In genomic region chr6:122435270-122435669, GRCm38 (mm10) we compare ENCODE assay signal across 28 mouse cellular contexts.
"Had no signal": no experiment of that assay in that cellular context is flagged by ENCODE, and none has a peak within 500 bp of the region (broad histone marks: within the 10 kb centered on the region; RNA-seq: fewer than 3 reads in every experiment).

No protein-coding gene starts in this region.

- H3K4me3 ChIP-seq: gastrocnemius, adult 2 months; heart, adult 2 months; heart, embryonic 13.5 days; heart, embryonic 15.5 days; hindbrain, embryonic 10.5 days; hindbrain, embryonic 12.5 days; intestine, embryonic 15.5 days; limb, embryonic 13.5 days; limb, embryonic 15.5 days; liver, embryonic 12.5 days had no signal

- H3K27ac ChIP-seq: gastrocnemius, adult 2 months; heart, adult 2 months; heart, embryonic 13.5 days; heart, embryonic 15.5 days; hindbrain, embryonic 10.5 days; hindbrain, embryonic 12.5 days; hindbrain, embryonic 14.5 days; intestine, embryonic 15.5 days; limb, embryonic 13.5 days; limb, embryonic 15.5 days; liver, embryonic 12.5 days; liver, embryonic 14.5 days had no signal

- DNase-seq: gastrocnemius, adult 2 months; gastrocnemius, postnatal 10 days; gastrocnemius, postnatal 25 days; heart, adult 11 months; heart, adult 2 months; heart, postnatal 14 days; heart, postnatal 4 days; kidney, adult 18-20 months; kidney, adult 8-10 months; kidney, postnatal 10 days; kidney, postnatal 25 days; kidney, postnatal 4 days; layer of hippocampus, postnatal 36 days; left cerebral cortex, postnatal 4 days had no signal

- H3K4me2 ChIP-seq: heart, embryonic 11.5 days; heart, embryonic 13.5 days; heart, embryonic 15.5 days; hindbrain, embryonic 12.5 days; hindbrain, embryonic 14.5 days; intestine, embryonic 15.5 days; limb, embryonic 13.5 days; limb, embryonic 15.5 days; liver, embryonic 12.5 days had no signal

- H3K9me3 ChIP-seq: heart, embryonic 13.5 days; heart, embryonic 15.5 days; hindbrain, embryonic 10.5 days; hindbrain, embryonic 12.5 days; intestine, embryonic 15.5 days; limb, embryonic 13.5 days; limb, embryonic 15.5 days; liver, embryonic 12.5 days had no signal

- H3K4me1 ChIP-seq: heart, embryonic 13.5 days; heart, embryonic 15.5 days; hindbrain, embryonic 10.5 days; hindbrain, embryonic 12.5 days; intestine, embryonic 15.5 days; limb, embryonic 13.5 days; limb, embryonic 15.5 days; liver, embryonic 12.5 days had no signal

- H3K36me3 ChIP-seq: heart, embryonic 13.5 days; heart, embryonic 15.5 days; hindbrain, embryonic 10.5 days; hindbrain, embryonic 12.5 days; intestine, embryonic 15.5 days; limb, embryonic 13.5 days; limb, embryonic 15.5 days; liver, embryonic 12.5 days had no signal

- H3K9ac ChIP-seq: heart, embryonic 13.5 days; heart, embryonic 15.5 days; hindbrain, embryonic 12.5 days; hindbrain, embryonic 14.5 days; intestine, embryonic 15.5 days; limb, embryonic 13.5 days; limb, embryonic 15.5 days; liver, embryonic 12.5 days; liver, embryonic 14.5 days had no signal

- H3K27me3 ChIP-seq: heart, embryonic 13.5 days; heart, embryonic 15.5 days; hindbrain, embryonic 12.5 days; intestine, embryonic 15.5 days; limb, embryonic 13.5 days; limb, embryonic 15.5 days; liver, embryonic 12.5 days had no signal

- ATAC-seq: hindbrain, embryonic 16.5 days; inflammation-experienced regulatory T-cells, adult 6 months; intestine, embryonic 15.5 days; intestine, postnatal 0 days; liver, embryonic 12.5 days had no signal
